Mouse (Mus musculus): ENCODE data around the gene Gm17604. TPM values are rescaled to one million over a fixed set of nuclear protein-coding genes. Genes with fewer than 3 reads are reported as not detected.

Gm17604 gene
- polyA plus RNA-seq, 1 experiment from 2014 or later, result not detected

Other genes with a start within 250 kb of the Gm17604 start
- 16.7 and 22.4 TPM in 2 replicates for gene Mospd2, start 24.5 kb downstream of the Gm17604 start, polyA plus RNA-seq (2014; fragmentation: Nextera tagmentation; extraction: Ambion mirVana)
- 9.7 and 12.2 TPM in 2 replicates for gene Fancb, start 24.2 kb downstream of the Gm17604 start, polyA plus RNA-seq (2014; fragmentation: Nextera tagmentation; extraction: Ambion mirVana)